Mouse (Mus musculus) hindbrain, postnatal 0 days (tissue): ENCODE measurements around the gene Dedd2. TPM values are rescaled to one million over a fixed set of nuclear protein-coding genes. Genes with fewer than 3 reads are reported as not detected.
A peak's percentile ranks its signal among the peaks of the same experiment; 100 is the strongest.

Experiments used
- ATAC-seq: fragments of 200-750 bp; cut with Nextera tagmentation; 2 replicates; pipeline ENCODE4 v1.8.0; 2017; ENCODE audit warnings: mild to moderate bottlenecking, moderate TSS enrichment, moderate library complexity
- DNase-seq: peaks from one replicate; pipeline ENCODE4 v3.0.0-alpha.2; 2015; ENCODE audit warnings: low spot score
- H3K27ac ChIP-seq: fragments of 300-500 bp; sonication (generic); 2 replicates; pipeline ENCODE4 v1.5.1; 2014; ENCODE audit warnings: mild to moderate bottlenecking
- H3K27me3 ChIP-seq: fragments of 300-500 bp; sonication (generic); 2 replicates; pipeline ENCODE4 v1.6.1; 2014; ENCODE audit warnings: low read length, mixed read lengths; ENCODE audit not compliant: insufficient read depth
- H3K36me3 ChIP-seq: fragments of 300-500 bp; sonication (generic); 2 replicates; pipeline ENCODE4 v1.6.1; 2014; ENCODE audit warnings: low read length, mixed read lengths; ENCODE audit not compliant: insufficient read depth
- H3K4me1 ChIP-seq: fragments of 300-500 bp; sonication (generic); 2 replicates; pipeline ENCODE4 v1.6.1; 2014; ENCODE audit warnings: antibody characterized with exemption, low read length, mixed read lengths; ENCODE audit not compliant: insufficient read depth
- H3K4me2 ChIP-seq: fragments of 300-500 bp; sonication (generic); 2 replicates; pipeline ENCODE4 v1.6.1; 2014; ENCODE audit warnings: low read depth, mild to moderate bottlenecking, low read length, moderate library complexity, mixed read lengths
- H3K4me3 ChIP-seq: fragments of 300-500 bp; sonication (generic); 2 replicates; pipeline ENCODE4 v1.5.1; 2014; ENCODE audit warnings: low read length
- H3K9ac ChIP-seq: fragments of 300-500 bp; sonication (generic); replicated peaks from 2 replicates; pipeline ENCODE4 v1.6.1; 2014; ENCODE audit warnings: mild to moderate bottlenecking, low read length, moderate library complexity, mixed read lengths
- H3K9me3 ChIP-seq: fragments of 300-500 bp; sonication (generic); 2 replicates; pipeline ENCODE4 v1.6.1; 2016; ENCODE audit warnings: low read length, mixed read lengths
- CTCF ChIP-seq: IDR thresholded peaks from 2 replicates; pipeline ENCODE4 v1.5.1; 2016; ENCODE audit warnings: antibody characterized with exemption, control low read depth, low read depth
- WGBS: fragments of 180-500 bp; shearing (Covaris S2); extraction: QIAGEN DNeasy Blood & Tissue Kit; methylation state at CpG from one replicate; pipeline ENCODE4 v1.1.7; 2014; 5-methylcytosine and 5-hydroxymethylcytosine counted together
- polyA plus RNA-seq: library from polyadenylated mRNA; unstranded; fragments of >200 nt; fragmentation: Nextera tagmentation; extraction: Ambion mirVana; gene quantifications from 2 replicates; pipeline ENCODE4 v1.2.1, GENCODE M21; 2015
- total RNA-seq: library from RNA; depleted of rRNA; stranded (reverse); fragments of >200 nt; gene quantifications from 2 replicates; pipeline ENCODE4 v1.2.3, GENCODE M21; 2014

Gene Dedd2
- total and polyA plus RNA-seq, 2 experiments from 2014 or later: 19.8 to 31.7 TPM

DNA sequence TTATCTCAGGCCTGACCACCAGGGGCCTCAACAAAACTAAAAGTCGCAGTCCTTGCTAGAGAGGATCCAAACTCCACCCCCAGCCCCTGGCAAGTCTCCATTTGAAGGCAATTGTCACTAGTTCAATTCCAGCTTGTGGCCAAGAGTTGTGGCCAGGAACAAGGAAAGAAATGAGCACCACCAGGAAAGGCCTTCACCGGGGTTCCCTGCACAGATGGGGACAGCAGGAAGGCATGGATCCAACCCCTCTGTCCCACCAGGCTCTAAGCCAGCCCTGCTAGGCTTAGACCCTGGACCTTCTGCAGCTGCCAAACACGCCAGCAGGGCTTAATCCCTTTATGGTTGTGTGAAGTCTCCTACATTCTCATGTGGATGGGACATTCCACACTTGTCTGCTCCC, 49.8 kb downstream of the Dedd2 start:
- no peak overlapping the region for H3K9ac ChIP-seq
- no peak overlapping the region for H3K4me3 ChIP-seq
- no peak overlapping the region for H3K27ac ChIP-seq
- no peak overlapping the region for H3K4me2 ChIP-seq
- H3K27me3 ChIP-seq: no peaks in the 10 kb centered on the region
- TF ChIP-seq CTCF: peak; percentile 18; the same call in 1 of the 2 replicates
- ATAC-seq (peak; percentile 58; the same call in 1 of the 2 replicates), DNase-seq (peak; percentile 64)
- WGBS: 23% methylated on average over 3 of the region's 3 CpGs
- no peaks in the 10 kb centered on the region for H3K36me3 ChIP-seq
- no peaks in the 10 kb centered on the region for H3K9me3 ChIP-seq
- peaks cover 23% of the 10 kb centered on the region; the same call in 1 of the 2 replicates for H3K4me1 ChIP-seq

GRCm38 (mm10) chr7:25166106-25166505, 54.3 kb downstream of the Dedd2 start:
- WGBS: 85% methylated on average over 5 of the region's 5 CpGs
- H3K27me3 ChIP-seq: no peaks in the 10 kb centered on the region
- H3K4me3 ChIP-seq: no peak overlapping the region
- DNase-seq: no peak
- no peak for TF ChIP-seq CTCF
- no peaks in the 10 kb centered on the region for H3K9me3 ChIP-seq
- H3K4me2 ChIP-seq: no peak overlapping the region
- H3K27ac ChIP-seq: no peak overlapping the region
- no peaks in the 10 kb centered on the region for H3K36me3 ChIP-seq
- H3K4me1 ChIP-seq: 0 out of 2 replicates have a peak, but pooled peaks cover 7% of the 10 kb centered on the region
- no peak overlapping the region for H3K9ac ChIP-seq
- ATAC-seq: no peak

DNA sequence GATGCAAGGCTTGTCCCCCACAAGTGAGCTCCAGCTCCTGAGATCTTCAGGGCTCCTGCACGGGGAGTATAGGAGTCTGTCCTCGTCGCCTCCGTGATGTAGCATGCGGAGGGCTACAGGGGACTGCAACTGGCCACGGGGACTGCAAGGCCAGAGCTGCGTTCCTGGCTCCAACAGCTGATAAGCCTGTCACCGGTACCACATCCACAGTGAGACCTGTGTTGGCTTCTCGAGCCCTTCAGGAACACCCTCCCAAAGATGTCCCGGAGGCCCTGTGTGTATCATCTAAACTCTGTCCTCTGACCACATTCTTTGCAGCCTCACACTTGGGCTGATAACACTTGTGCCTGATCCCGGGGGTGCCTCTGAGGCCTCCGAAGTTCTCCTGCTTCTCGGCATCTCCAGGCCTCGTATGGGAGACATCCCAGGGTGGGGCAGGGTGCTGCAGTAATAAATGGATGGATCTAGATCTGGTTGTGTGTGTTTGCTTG, 64.2 kb downstream of the Dedd2 start:
- no peak overlapping the region for H3K27ac ChIP-seq
- H3K4me1 ChIP-seq: peaks cover 18% of the 10 kb centered on the region
- H3K36me3 ChIP-seq: no peaks in the 10 kb centered on the region
- 42% methylated on average over 14 of the region's 14 CpGs for WGBS
- no peaks in the 10 kb centered on the region for H3K9me3 ChIP-seq
- no peaks in the 10 kb centered on the region for H3K27me3 ChIP-seq
- no peak for TF ChIP-seq CTCF
- no peak overlapping the region for H3K9ac ChIP-seq
- no peak overlapping the region for H3K4me3 ChIP-seq
- no peak for DNase-seq
- ATAC-seq: no peak
- no peak overlapping the region for H3K4me2 ChIP-seq

DNA sequence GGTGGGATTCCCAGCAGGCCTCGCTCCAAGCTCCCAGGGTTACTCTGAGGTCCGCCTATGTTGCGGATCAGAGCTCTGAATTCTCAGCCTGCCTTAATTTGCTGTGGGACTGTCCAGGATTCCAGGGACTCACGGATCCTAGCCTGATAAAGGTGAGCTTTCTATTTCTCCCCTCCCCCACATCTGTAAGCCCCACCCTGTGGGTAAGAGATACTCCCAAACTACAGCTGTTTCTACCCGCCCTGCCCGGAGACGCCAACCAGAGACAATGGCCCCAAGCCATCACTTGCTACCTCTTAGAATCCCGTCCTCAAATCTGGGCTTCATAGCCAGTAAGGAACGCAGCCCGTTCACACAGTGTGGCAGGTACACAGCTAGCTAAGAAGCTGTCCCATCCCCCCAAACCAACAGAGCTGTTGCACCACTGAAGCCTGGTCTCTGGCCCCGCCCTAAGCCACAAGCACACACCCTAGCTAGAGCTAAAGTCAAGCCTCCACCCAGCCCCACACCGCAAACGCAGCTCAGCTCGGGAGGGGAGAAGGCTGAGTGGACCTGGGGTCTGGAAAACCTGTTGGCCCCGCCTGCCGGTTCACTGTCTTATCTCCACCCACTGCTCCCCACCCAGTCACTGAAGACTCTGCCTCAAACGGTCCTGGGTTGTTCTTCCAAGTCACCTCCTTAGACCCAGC, 64.8 kb downstream of the Dedd2 start:
- Histone ChIP-seq H3K9me3 (no peaks in the 10 kb centered on the region), H3K4me2 (no peak overlapping the region), H3K4me3 (no peak overlapping the region), H3K27me3 (no peaks in the 10 kb centered on the region), H3K27ac (no peak overlapping the region), H3K9ac (no peak overlapping the region), H3K4me1 (peaks cover 24% of the 10 kb centered on the region), H3K36me3 (no peaks in the 10 kb centered on the region)
- WGBS: 28% methylated on average over 17 of the region's 17 CpGs
- ATAC-seq: no peak
- DNase-seq: no peak
- no peak for TF ChIP-seq CTCF

GRCm38 (mm10) chr7:25154648-25155047, 65.8 kb downstream of the Dedd2 start:
- no peaks in the 10 kb centered on the region for H3K27me3 ChIP-seq
- WGBS: 36% methylated on average over 4 of the region's 4 CpGs
- H3K4me2 ChIP-seq: no peak overlapping the region
- no peak overlapping the region for H3K4me3 ChIP-seq
- no peak overlapping the region for H3K27ac ChIP-seq
- H3K36me3 ChIP-seq: no peaks in the 10 kb centered on the region
- ATAC-seq (no peak), DNase-seq (no peak)
- peaks cover 27% of the 10 kb centered on the region for H3K4me1 ChIP-seq
- no peak overlapping the region for H3K9ac ChIP-seq
- H3K9me3 ChIP-seq: no peaks in the 10 kb centered on the region
- TF ChIP-seq CTCF: no peak

DNA sequence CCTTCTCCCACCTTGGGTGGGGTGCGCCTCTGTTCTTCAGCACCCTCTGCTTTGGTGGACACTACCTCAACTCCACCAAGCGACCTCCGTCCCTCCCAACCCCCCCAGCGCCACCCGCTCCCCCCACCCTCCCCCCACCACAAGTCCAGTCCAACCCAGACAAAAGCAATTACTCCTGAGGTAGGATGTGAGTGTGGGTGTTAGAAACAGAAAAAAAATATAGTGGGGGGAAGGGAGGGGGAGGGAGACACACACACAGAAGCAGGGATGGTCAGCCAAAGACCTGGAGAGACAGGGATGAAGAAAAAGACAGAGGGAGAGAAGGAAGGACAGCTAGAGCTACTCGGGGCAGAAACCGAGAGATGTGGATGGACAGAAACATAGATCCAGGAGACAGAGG, 66.6 kb downstream of the Dedd2 start:
- TF ChIP-seq CTCF: no peak
- Histone ChIP-seq H3K9ac (no peak overlapping the region), H3K27ac (peak overlapping the region; percentile 11; the same call in 1 of the 2 replicates), H3K27me3 (no peaks in the 10 kb centered on the region), H3K4me3 (no peak overlapping the region), H3K4me2 (no peak overlapping the region), H3K4me1 (peaks cover 27% of the 10 kb centered on the region), H3K9me3 (no peaks in the 10 kb centered on the region), H3K36me3 (no peaks in the 10 kb centered on the region)
- DNase-seq (no peak), ATAC-seq (no peak)
- WGBS: 37% methylated on average over 7 of the region's 7 CpGs
